Mouse (Mus musculus) kidney, embryonic 14.5 days (tissue): ENCODE data around the gene Mlx. TPM values are rescaled to one million over a fixed set of nuclear protein-coding genes. Genes with fewer than 3 reads are reported as not detected.

Source experiments
- ATAC-seq: fragments of 200-750 bp; cut with Nextera tagmentation; 2 replicates; pipeline ENCODE4 v1.8.0; 2017; ENCODE audit warnings: moderate number of reproducible peaks, mild to moderate bottlenecking, moderate TSS enrichment, moderate library complexity; ENCODE audit not compliant: low FRiP score, low TSS enrichment
- H3K27ac ChIP-seq: fragments of 300-500 bp; sonication (generic); 2 replicates; pipeline ENCODE4 v1.5.1; 2014; ENCODE audit warnings: low read depth, mild to moderate bottlenecking, low read length, moderate library complexity, mixed read lengths
- H3K27me3 ChIP-seq: fragments of 300-500 bp; sonication (generic); 2 replicates; pipeline ENCODE4 v1.6.1; 2014; ENCODE audit warnings: mild to moderate bottlenecking, low read length; ENCODE audit not compliant: control insufficient read depth, insufficient read depth
- H3K36me3 ChIP-seq: fragments of 300-500 bp; sonication (generic); 2 replicates; pipeline ENCODE4 v1.6.1; 2014; ENCODE audit warnings: low read length, mixed read lengths; ENCODE audit not compliant: control insufficient read depth, insufficient read depth
- H3K4me1 ChIP-seq: fragments of 300-500 bp; sonication (generic); 2 replicates; pipeline ENCODE4 v1.6.1; 2014; ENCODE audit warnings: low read length, mixed read lengths; ENCODE audit not compliant: control insufficient read depth, insufficient read depth
- H3K4me2 ChIP-seq: fragments of 300-500 bp; sonication (generic); replicated peaks from 2 replicates; pipeline ENCODE4 v1.6.1; 2014; ENCODE audit warnings: low read depth, mild to moderate bottlenecking, low read length
- H3K4me3 ChIP-seq: fragments of 300-500 bp; sonication (generic); 2 replicates; pipeline ENCODE4 v1.5.1; 2014; ENCODE audit warnings: mild to moderate bottlenecking, low read length
- H3K9ac ChIP-seq: fragments of 300-500 bp; sonication (generic); 2 replicates; pipeline ENCODE4 v1.6.1; 2014; ENCODE audit warnings: low read depth, mild to moderate bottlenecking, low read length, moderate library complexity
- H3K9me3 ChIP-seq: fragments of 300-500 bp; sonication (generic); 2 replicates; pipeline ENCODE4 v1.6.1; 2016; ENCODE audit warnings: low read length; ENCODE audit not compliant: control insufficient read depth
- WGBS: fragments of 180-500 bp; shearing (Covaris S2); extraction: QIAGEN DNeasy Blood & Tissue Kit; methylation state at CpG from one replicate; pipeline ENCODE4 v1.1.7; 2014; 5-methylcytosine and 5-hydroxymethylcytosine counted together
- polyA plus RNA-seq: library from polyadenylated mRNA; unstranded; fragments of >200 nt; fragmentation: Nextera tagmentation; extraction: Ambion mirVana; gene quantifications from 2 replicates; pipeline ENCODE4 v1.2.1, GENCODE M21; 2014

Gene Mlx
- polyA plus RNA-seq, 1 experiment from 2014 or later, result 39.7 TPM

DNA sequence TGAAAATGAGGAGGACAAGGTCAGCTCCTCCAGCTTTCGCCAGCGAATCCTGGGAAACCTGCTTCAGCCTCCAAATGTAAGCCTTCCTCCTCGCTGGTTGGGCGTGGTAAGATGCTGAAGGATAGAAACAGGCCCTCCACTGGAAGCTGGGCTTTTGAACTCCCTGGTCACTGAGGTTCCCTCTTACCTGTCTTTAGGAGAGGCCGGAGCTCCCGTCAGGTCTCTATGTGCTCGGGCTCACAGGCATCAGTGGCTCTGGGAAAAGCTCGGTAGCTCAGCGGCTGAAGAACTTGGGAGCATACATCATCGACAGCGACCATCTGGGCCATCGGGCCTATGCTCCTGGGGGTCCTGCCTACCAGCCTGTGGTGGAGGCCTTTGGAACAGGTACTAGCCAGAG, 2.3 kb upstream of the Mlx start:
- peaks cover 20% of the 10 kb centered on the region for H3K4me1 ChIP-seq
- no peaks in the 10 kb centered on the region for H3K9me3 ChIP-seq
- no peak for ATAC-seq
- H3K9ac ChIP-seq, result no peak overlapping the region
- no peak overlapping the region for H3K4me3 ChIP-seq
- peaks cover 17% of the 10 kb centered on the region for H3K27me3 ChIP-seq
- no peak overlapping the region for H3K27ac ChIP-seq
- no peak overlapping the region for H3K4me2 ChIP-seq
- 95% methylated on average over 12 of the region's 12 CpGs for WGBS
- peaks cover 18% of the 10 kb centered on the region for H3K36me3 ChIP-seq

DNA sequence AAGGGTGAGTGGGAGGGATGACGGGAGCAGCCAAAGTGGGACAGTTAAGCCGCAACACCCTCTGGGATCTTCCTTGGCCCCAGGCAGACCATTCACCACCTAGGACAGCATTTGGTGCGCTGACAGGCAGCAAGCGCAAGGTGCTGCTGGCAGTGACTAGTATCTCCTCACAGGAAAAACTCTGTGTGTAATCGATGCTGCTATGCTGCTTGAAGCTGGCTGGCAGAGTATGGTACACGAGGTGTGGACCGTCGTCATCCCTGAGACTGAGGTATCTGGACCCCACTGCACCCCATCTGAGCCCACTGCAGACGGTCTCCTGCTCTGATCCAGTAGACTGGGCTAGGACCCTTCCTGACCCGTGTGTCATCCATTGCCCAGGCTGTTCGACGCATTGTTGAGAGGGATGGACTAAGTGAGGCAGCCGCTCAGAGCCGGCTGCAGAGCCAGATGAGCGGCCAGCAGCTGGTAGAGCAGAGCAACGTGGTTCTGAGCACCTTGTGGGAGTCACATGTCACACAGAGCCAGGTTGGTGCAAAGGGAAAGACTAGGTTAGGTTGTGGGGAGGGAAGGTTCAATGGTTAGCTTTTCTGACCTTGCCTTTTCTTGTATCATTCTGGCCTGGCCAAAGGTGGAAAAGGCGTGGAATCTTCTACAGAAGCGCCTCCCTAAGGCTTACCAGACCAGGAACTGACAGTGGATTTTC, 1.3 kb upstream of the Mlx start:
- H3K27ac ChIP-seq, result no peak overlapping the region
- peaks cover 18% of the 10 kb centered on the region for H3K4me1 ChIP-seq
- H3K9me3 ChIP-seq, result no peaks in the 10 kb centered on the region
- WGBS, result 92% methylated on average over 18 of the region's 18 CpGs
- H3K4me3 ChIP-seq, result no peak overlapping the region
- H3K27me3 ChIP-seq, result peaks cover 7% of the 10 kb centered on the region
- no peak overlapping the region for H3K4me2 ChIP-seq
- no peak overlapping the region for H3K9ac ChIP-seq
- no peak for ATAC-seq
- peaks cover 28% of the 10 kb centered on the region for H3K36me3 ChIP-seq

DNA sequence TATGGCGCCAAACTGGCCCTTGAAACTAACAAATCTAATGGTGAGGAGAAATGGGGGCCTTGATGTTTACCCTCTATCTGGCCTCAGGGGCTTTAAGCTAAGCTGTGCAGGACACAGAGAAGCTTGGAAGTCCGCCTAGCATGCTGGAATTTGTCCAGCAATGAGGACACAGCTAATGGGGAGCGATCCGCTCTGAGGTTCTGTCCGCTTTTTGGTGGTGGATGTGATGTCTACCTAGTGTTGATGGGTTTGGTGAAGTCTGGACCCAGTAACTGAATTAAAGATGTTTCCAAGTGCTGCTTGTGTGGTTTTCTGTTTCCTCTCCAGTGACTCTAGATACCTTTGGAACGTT, 778 bp upstream of the Mlx start:
- ATAC-seq, result no peak
- Histone ChIP-seq H3K4me1 (peaks cover 18% of the 10 kb centered on the region), H3K4me3 (no peak overlapping the region)

DNA sequence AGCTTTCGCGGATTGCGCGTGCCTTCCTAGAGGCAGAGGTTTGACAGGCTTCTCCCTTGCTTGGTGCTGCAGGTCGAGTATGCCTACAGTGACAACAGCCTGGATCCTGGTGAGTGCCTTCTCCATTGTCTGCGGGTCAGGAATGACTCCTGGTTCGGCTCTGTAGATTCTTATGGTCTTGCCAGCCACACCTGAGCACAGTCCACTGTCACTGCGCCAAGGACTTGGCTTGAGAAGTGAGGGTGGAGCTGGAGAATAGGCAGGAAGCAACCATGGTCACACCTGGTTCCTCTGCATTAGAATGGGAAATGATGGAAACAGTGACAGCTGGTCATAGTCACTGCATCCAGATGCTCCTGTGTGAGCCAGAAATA, 592 bp downstream of the Mlx start:
- H3K27me3 ChIP-seq, result no peaks in the 10 kb centered on the region
- WGBS, result 10% methylated on average over 8 of the region's 8 CpGs
- peak overlapping the region; percentile 94 for H3K4me2 ChIP-seq
- H3K9me3 ChIP-seq, result no peaks in the 10 kb centered on the region
- peak overlapping the region; percentile 76 for H3K27ac ChIP-seq
- H3K9ac ChIP-seq, result peak overlapping the region; percentile 84
- H3K36me3 ChIP-seq, result peaks cover 47% of the 10 kb centered on the region
- peaks cover 15% of the 10 kb centered on the region for H3K4me1 ChIP-seq
- no peak; the same call in 1 of the 2 replicates for ATAC-seq
- H3K4me3 ChIP-seq, result peak overlapping the region; percentile 86

More for the DNA sequence above, 778 bp upstream of the Mlx start:
- Histone ChIP-seq H3K27me3 (peaks cover 2% of the 10 kb centered on the region; the same call in 1 of the 2 replicates), H3K4me2 (peak overlapping the region; percentile 94), H3K36me3 (peaks cover 33% of the 10 kb centered on the region), H3K9me3 (no peaks in the 10 kb centered on the region), H3K9ac (peak overlapping the region; percentile 84; the same call in 1 of the 2 replicates), H3K27ac (peak overlapping the region; percentile 76; the same call in 1 of the 2 replicates)
- 83% methylated on average over 6 of the region's 6 CpGs for WGBS

DNA sequence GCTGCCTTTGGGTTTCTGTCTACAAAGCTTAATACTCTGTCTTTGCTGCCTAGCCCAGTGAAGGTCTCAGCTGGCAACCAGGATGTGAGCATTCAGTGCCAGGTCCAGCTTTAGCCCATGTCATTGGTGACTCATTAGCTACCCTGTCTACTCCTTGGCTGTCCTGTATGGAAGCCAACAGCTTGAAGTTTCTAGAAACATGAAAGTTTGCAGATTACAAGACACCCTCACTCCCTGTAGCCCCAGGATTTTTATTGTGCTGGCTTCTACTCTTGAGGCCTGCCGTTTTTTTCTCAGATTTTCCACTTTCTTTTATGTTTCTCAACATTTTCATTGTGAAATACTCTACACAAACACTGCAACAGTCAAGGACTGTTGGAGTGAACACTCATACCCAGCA, 2.9 kb downstream of the Mlx start:
- no peak for ATAC-seq
- H3K4me3 ChIP-seq, result no peak overlapping the region
- H3K27me3 ChIP-seq, result no peaks in the 10 kb centered on the region
- no peak overlapping the region for H3K4me2 ChIP-seq
- H3K9ac ChIP-seq, result no peak overlapping the region
- no peaks in the 10 kb centered on the region for H3K9me3 ChIP-seq
- WGBS, result 86% methylated on average over 1 of the region's 1 CpGs
- H3K4me1 ChIP-seq, result peaks cover 17% of the 10 kb centered on the region
- H3K27ac ChIP-seq, result no peak overlapping the region
- peaks cover 59% of the 10 kb centered on the region for H3K36me3 ChIP-seq

DNA sequence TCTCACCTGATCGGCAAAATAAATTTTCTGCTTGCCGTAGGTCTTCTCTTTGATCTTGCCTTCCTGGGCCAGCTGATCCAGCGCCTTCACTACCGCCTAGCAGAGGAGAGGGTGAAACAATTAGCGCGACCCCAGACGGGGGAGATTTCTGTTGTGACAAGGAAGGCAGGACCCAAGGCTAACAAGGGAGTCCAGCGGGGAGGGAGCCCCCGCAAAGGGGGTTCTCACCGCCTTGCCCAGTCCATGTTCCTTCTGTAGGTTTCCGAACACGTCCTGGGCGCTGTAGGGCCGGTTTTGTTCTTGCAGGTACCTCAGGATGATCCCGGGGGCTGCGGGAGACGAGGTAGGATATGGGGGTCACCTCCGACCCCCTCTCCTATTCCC, 7.8 kb downstream of the Mlx start:
- peaks cover 10% of the 10 kb centered on the region; the same call in 1 of the 2 replicates for H3K4me1 ChIP-seq
- peaks cover 70% of the 10 kb centered on the region for H3K36me3 ChIP-seq
- H3K9me3 ChIP-seq, result no peaks in the 10 kb centered on the region
- peak overlapping the region; percentile 89 for H3K4me2 ChIP-seq
- H3K27ac ChIP-seq, result no peak overlapping the region
- ATAC-seq, result peak; percentile 36
- WGBS, result 1% methylated on average over 17 of the region's 18 CpGs
- H3K9ac ChIP-seq, result peak overlapping the region; percentile 81
- H3K27me3 ChIP-seq, result no peaks in the 10 kb centered on the region
- peak overlapping the region; percentile 50 for H3K4me3 ChIP-seq

DNA sequence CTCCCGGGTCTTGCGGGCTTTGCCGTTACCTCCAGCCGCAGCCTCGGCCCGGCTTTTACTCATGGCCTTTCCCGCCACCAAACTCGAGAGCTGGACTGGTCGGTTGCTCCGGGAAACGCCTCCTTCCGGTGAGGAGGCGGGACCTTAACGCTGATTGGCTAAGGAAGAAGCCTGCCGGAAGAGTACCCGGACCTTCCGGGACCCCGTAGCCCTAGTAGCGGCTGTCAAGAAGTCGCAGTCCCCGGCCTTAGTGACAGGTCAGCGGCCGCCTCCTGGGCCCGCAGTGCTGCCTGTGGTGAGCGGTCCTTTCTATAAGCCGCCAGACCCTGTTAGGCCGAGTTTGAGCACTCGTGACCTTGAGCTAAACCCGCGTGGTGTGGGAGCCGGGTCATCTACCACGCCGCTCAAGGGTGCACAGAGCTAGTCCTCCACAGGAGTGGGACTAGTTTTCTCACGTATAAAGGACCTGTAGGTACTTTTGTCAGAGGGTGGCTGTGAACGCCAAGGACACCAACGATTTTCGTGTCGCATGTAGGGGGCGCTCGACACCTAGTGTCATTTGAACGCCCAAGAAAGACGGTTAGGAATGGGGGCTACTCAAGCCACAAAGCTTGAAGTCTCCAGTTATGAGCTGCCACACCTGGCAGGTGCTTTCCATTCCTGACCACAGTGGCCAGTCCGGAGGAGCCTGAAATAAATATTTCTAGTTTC, 8.4 kb downstream of the Mlx start, which contains the start of gene Psmc3ip:
TSS of gene Psmc3ip (minus strand) at position 123 of the 711 bp plus-strand sequence.
- peak; percentile 96 for ATAC-seq
- Histone ChIP-seq H3K27ac (peak within 1 kb of the TSS; percentile 73), H3K9me3 (no peaks in the 10 kb centered on the region), H3K4me2 (peak within 1 kb of the TSS; percentile 89), H3K9ac (peak within 1 kb of the TSS; percentile 81), H3K4me3 (peak within 1 kb of the TSS; percentile 50), H3K4me1 (peaks cover 10% of the 10 kb centered on the region; the same call in 1 of the 2 replicates), H3K36me3 (peaks cover 70% of the 10 kb centered on the region), H3K27me3 (no peaks in the 10 kb centered on the region)
- under 1% methylated on average over 43 of the region's 43 CpGs for WGBS

DNA sequence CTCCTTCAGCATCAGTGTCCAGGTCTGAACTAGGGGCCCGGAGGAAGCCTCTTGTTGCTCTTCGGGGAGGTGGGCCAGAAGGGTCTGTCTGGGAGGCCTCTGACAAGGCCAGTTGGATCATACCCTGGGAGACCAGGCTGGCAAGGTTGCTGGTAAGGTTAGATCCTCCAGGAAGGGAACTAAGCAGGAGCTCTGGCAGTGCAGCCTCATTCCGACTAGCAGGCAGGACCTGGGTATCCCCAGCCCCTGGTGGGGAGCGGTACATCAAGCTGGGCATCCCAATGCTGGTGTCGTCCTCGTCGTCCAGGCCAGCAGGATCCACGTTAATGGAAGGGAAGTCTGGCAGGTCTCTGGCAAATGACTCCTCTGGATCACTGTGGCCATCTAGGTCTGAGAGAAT, 11.2 kb downstream of the Mlx start:
- Histone ChIP-seq H3K4me1 (peaks cover 10% of the 10 kb centered on the region; the same call in 1 of the 2 replicates), H3K36me3 (peaks cover 68% of the 10 kb centered on the region), H3K9me3 (no peaks in the 10 kb centered on the region), H3K4me3 (no peak overlapping the region), H3K9ac (no peak overlapping the region), H3K27ac (no peak overlapping the region), H3K4me2 (no peak overlapping the region), H3K27me3 (no peaks in the 10 kb centered on the region)
- ATAC-seq, result no peak
- WGBS, result 78% methylated on average over 8 of the region's 8 CpGs

DNA sequence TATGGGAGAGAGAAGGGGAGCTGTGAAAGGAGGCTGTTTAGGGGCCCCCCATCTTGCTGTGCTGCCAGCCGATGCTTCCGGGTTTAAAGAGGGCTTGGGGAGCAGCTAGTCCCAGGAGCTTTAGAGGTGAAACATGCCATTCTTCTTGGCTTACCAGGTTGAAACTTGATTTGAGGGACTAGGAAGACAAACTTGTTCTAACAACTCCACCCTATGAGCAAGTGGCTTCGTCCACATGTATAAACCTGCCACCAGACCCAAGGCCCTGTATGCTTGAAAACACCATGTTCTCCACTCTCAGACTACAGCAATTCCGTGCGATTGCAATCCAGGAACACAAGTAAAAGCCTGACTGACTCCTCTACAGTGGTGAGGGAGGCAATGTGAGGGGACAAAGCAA, 15.9 kb downstream of the Mlx start:
- H3K9me3 ChIP-seq, result no peaks in the 10 kb centered on the region
- no peak for ATAC-seq
- H3K9ac ChIP-seq, result no peak overlapping the region
- H3K4me1 ChIP-seq, result no peaks in the 10 kb centered on the region
- H3K36me3 ChIP-seq, result peaks cover 69% of the 10 kb centered on the region
- H3K4me3 ChIP-seq, result no peak overlapping the region
- 93% methylated on average over 5 of the region's 5 CpGs for WGBS
- no peaks in the 10 kb centered on the region for H3K27me3 ChIP-seq
- no peak overlapping the region for H3K27ac ChIP-seq
- no peak overlapping the region for H3K4me2 ChIP-seq
